Mouse (Mus musculus): ENCODE results near the gene Pgs1.

Gene Pgs1

GRCm38 (mm10) chr11:117963091-117963793 is 22.9 kb upstream of the Pgs1 start:
- 1% methylated on average over 40 of the region's 40 CpGs for WGBS

- WGBS: 12% methylated on average over 9 of the region's 9 CpGs
Observed at GRCm38 (mm10) chr11:117963872-117964271, 22.2 kb upstream of the Pgs1 start.

DNA sequence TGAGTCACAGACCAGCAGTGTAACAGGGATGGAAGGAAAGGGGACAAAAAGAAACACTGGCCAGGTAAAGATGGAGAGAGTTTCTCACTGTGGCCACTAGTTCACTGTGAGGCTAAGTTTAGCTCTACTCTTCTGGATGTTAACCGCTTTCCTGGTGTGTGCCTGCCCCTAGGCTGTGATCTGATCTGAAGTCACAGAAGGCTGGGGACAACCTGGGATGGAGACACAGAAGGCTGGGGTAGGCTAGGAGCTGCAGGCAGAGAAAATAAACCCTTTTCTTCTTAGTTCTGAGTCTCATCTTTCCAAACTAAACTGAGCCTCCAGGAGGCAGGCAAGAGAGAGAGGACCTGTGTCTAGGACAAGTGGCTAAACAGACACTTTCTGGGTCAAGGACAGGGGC is 21.8 kb upstream of the Pgs1 start:
- WGBS: 56% methylated on average over 1 of the region's 1 CpGs

- 53% methylated on average over 7 of the region's 7 CpGs for WGBS
Observed at GRCm38 (mm10) chr11:117965052-117965451, 21.0 kb upstream of the Pgs1 start.

DNA sequence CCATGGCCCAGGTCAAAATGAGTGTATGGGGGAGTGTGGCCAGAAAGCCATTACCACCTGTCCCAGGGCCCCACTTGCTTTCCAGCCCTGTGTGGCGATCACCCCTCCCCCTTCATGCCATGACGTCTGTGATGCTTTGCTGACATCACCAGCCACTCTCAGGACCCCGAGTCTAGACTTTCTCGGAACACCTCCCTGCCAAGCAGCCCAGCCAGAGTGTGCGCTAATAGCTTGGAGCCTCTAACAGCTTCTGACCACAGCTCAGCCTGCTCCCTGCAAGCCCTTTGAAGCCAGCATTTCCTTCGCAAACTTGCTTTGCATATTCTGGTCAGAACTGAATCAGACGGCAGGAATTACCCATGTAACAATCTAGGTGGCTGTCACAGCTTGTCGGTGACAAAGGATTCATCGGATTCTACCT is 20.5 kb upstream of the Pgs1 start:
- 36% methylated on average over 9 of the region's 9 CpGs for WGBS

DNA sequence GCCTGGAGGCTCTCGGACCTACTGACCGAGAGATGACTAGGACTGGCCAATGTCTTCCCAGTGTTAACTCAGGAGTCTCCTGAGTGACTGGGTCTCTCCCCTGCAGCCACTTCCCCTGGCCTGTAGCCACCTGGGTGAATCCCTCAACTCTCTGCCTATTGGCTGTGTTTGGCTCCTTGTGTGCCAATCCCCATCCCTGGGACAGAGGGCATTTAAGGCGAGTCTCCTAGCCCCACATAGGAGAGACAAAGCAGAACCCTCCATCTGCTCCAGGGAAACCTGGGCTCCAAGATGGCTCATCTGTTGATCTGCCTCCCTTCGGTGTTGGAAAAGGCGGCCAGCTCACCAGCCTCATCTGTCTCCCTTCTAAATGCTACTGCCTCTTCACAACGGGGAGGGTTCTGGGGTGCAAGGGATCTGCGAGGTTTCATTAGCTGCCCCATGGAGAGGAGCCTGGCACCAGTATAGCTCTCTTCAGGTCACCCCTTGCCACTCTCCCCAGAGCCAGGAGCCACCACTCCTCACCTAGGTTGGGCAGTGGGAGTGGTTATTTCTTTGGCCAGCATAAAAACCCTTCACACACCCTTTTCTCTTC is 19.5 kb upstream of the Pgs1 start:
- WGBS: 48% methylated on average over 7 of the region's 7 CpGs

DNA sequence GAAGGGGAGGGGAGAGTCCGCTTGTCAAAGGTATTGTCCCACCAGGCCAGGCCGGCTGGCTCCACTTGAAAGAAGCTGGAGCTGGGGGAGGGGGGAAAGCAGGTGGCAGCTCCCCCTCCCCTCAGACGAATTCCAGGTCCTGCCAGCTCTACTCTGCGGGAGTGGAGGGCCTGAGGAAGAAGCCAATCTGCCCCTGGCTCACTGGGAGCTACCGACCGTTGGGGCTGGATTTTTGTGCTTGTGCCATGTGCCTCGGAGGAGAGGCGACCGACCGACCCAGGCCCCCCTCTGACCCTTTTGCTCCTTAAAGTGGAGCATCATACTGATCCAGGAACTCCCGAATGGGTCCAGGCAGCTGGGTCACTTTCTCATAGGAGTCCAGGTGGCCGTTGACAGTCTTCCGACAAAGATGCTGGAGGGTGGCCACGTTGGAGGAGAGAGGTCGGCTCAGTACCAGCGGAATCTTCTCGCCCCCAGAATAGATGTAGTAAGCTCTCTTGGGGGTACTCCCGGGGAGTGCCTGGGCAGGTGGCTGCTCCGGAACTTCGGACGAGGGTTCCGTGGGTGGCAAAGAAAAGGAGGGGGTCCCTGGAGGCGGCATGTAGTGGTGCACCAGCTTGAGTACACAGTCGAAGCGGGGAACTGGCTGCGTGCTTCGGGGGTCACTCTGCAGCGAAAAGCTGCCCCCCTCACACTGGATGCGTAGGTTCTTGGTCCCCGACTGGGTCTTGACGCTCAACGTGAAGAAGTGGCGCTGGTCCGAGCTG is 18.7 kb upstream of the Pgs1 start:
- 19% methylated on average over 34 of the region's 34 CpGs for WGBS

DNA sequence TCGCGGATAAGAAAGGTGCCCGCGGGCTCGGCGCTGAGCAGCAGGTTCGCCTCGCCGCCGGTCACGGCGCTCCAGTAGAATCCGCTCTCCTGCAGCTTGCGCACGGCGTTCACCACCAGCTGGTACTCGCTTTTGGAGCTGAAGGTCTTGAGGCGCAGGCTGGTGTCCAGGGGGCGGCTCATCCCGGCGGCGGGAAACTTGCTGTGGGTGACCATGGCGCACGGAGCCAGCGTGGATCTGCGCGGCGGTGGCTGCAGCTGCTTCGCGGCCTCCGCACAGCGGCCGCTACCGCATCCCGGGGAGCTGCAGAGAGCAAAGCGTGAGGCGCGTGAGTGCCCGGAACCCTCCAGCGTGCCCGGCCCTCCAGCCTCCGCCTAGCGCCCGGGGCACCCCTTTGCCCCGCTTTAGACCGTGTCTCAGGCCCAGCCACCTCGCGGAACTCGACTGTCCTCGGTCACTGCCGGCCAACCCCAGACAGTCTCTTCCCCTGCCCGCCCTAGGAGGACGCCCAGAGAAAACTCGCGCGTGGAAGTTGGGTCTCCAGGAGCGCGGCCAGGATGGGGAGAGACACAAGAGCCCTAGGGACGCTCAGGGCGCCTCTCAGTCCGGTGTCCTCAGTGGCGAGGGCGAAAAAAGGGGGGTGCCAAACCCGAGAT is 17.9 kb upstream of the Pgs1 start:
- WGBS: 3% methylated on average over 64 of the region's 64 CpGs

DNA sequence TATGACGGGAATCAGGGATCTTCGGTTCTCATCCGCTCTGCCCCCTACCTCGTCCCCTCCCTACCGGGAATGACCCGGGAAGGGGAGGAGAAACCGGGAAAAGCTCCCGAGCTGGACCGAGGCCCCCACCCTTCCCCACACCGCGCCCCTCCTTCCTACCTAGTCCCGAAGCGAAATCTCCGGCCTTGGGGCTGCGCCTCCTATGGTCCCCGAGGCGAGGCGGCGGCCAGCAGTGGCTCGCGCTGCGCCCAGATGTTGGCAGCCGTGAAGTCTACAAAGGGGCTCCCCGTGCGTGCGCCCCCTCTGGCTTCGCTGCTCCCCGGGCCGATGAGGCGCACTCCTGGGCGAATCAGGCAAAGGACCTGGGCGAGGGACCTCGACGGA is 17.4 kb upstream of the Pgs1 start:
- WGBS: under 1% methylated on average over 34 of the region's 34 CpGs

DNA sequence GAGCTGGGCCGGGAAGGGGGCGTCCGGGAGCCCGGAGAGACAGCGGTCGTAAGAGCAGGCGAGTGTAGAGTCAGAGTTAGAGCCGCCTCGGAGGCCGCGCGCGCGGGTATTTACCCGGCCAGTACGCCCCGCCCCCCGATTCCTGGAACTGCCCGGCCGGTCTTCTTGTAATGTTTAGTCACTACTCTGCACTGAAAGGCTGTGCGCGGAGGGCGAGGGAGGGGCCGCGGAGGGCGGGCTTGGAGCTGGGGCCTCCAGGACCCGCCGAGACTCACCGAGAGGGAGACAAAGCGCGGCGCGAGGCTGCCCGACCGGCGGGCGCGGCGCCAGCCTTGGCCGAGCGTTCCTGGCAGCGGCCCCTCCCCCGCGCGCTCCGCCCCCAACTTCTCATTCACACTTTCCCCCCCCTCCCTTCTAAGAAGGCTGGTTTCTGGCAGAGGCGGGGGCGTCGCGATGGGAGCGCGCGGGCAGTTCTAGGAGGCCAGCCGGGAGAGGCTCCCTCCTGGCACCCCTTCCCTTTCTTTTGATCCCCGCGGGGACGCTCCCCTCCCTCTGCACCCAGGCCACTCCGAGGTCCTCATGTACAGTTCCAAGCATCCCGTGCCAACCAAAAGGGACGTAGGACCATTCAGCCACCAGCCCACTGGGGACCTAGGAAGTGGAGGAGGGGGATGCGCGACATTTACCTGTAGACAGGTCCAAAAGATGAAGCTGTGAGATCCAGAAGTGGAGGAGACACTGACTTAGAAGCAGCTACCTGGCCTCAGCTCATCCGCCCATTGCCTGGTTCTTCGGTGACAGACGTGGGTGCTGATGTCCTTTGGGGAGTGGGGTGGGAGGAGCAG is 16.8 kb upstream of the Pgs1 start:
- WGBS: under 1% methylated on average over 65 of the region's 65 CpGs

- WGBS: 15% methylated on average over 21 of the region's 21 CpGs
Observed at GRCm38 (mm10) chr11:117969945-117970872, 15.9 kb upstream of the Pgs1 start, which contains the start of gene Socs3. TSS of gene Socs3 (minus strand) at chr11:117970047.

GRCm38 (mm10) chr11:117971100-117971499 is 15.0 kb upstream of the Pgs1 start:
- WGBS: 81% methylated on average over 6 of the region's 6 CpGs

DNA sequence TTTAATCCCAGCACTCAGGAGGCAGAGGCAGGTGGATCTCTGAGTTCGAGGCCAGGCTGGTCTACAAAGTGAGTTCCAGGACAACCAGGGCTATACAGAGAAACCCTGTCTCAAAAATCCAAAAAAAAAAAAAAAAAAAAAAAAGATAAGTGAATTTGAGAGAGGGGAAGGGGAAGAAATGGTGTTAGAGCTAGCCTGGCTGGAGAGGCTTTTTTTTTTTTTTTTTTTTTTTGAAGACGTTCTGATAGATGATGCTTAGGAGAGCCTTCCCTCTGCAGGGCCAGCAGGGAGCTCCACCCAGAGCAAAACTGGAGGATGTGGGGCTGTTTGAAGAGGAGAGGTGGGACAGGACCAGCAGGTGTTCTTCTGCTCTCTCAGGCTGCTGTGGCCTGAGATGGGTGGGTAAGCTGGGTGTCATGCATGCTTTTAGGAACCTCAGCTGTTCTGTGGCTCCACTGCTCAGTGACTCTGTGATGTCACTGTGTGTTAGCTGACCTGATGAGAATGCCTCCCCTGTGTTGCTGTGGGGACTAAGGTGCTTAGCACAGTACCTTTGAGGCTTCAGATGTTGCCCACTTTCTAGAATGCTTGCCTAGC is 14.3 kb upstream of the Pgs1 start:
- WGBS: 52% methylated on average over 2 of the region's 2 CpGs

DNA sequence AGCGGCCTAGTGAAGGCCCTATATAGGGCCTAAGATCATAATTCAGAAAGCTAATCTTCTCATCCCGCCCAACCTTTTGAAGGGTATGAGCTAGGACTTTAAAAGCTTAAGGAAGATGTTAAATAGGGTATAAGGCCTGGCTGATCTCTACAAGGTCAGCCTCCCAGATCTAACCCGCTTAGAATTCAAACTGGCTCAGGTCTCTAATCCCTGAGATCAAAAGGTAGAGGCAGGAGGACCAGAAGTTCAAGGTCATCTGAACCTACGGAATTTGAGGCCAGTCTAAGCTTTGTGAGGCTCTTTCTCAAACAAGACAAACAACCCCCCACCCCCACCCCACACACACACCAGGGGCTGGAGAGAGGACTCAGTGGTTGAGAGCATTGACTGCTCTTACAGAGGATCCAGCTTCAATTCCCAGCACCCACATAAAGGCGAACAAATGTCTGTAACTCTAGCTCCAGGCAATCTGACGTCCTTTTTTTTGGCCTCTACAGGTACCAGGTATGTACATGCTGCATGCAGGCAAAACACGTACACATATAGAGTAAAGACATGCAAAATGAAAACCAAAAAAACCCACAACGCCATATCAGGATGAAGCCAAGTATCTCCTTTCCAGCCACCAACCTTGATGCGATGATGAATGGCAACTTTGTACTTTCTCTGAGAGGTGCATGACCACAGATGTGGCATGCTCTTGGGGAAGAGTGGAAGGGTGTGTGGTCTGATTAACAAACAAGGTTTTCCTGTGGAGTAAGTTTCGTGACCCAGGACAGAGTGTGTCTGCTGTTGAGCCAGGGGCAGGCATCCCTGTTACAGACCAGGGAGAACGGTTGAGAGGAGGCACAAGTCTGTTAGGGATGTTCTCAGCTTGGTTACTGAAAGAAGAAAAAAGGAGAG is 13.2 kb upstream of the Pgs1 start:
- WGBS: 96% methylated on average over 11 of the region's 11 CpGs

DNA sequence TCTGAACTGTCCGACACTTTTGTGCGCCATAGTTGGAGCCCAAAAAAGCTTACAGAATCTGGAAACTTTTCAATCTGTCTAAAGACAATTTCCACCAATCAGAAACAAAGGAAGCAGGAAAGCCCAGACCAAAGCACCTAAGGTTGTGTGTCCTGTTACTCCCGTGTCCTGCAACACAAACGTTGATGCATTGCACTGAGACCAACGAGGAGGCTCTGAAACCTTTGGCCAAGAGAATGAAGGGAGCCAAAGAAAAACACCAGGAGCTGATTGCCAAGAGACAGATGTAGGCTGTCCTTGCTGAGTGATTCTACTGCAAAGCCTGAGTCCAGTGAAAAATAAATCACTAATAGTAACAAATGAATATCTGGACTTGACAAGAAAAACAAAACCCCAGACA is 12.5 kb upstream of the Pgs1 start:
- 66% methylated on average over 5 of the region's 5 CpGs for WGBS

DNA sequence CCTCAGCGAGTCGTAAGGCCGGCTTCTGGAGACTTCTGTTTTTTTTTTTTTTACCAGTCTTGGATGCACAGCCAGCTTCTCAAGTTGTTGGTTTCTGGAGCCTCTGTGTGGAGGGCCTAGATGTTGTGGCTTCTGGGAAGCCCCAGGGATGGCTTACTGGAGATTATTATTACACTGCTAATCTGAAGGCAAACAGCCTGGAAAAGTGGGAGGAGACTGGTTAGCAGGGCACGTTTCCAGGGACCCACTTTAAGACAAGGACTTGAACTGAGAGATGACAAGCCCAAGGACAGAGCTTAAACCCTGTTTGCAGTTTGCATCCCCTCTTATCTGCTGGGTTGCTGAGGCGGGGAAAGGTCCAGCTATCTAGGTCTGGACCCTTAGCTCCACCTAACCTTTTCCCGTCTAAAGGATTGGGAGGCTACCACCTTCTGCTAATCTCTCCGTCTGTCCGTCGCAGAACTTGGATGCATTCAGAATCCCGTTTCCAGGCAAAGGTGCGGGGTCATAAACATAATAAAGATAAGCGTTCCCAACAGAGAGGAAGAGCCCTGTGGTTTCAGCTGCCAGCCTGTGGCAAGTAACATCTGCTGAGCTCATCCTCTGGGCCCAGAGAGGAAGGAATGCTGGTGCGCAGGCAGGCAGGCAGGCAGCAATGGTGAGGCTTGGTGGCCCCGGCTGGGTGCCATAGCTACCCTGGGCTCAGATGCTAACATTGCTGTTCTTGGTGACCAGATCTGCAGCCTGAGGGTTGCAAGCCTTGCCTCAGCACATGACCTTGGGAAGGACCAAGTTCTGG is 11.6 kb upstream of the Pgs1 start:
- 83% methylated on average over 14 of the region's 14 CpGs for WGBS

- 43% methylated on average over 18 of the region's 18 CpGs for WGBS
Observed at GRCm38 (mm10) chr11:117975211-117975967, 10.7 kb upstream of the Pgs1 start.
